Mouse (Mus musculus): Measurements from ENCODE around the gene Cables2.

- TF ChIP-seq HCFC1 (IDR thresholded peaks at IDR 0.05; ENCODE audit: borderline replicate concordance, insufficient read depth, low read length) (no peak), ZNF384 (IDR thresholded peaks at IDR 0.05; ENCODE audit: low read depth, low read length) (no peak), MAFK (IDR thresholded peaks at IDR 0.05; ENCODE audit: insufficient read depth, low read depth, low read length) (no peak), CHD2 (IDR thresholded peaks at IDR 0.05; ENCODE audit: low read depth, low read length) (no peak)
These were observed 51.0 kb downstream of the Cables2 start for GRCm38 (mm10) chr2:180222250-180222649.

Data from ES-E14 (cell line).